Mouse (Mus musculus) testis, adult 2 months (tissue): ENCODE results near the gene Sfswap.

Source experiments
- CTCF ChIP-seq: fragments of 200-500 bp; IDR thresholded peaks from 2 replicates; pipeline ENCODE4 v1.5.1; 2012; ENCODE audit warnings: low read depth, mild to moderate bottlenecking, inconsistent platforms, low read length, moderate library complexity; ENCODE audit not compliant: control insufficient read depth, insufficient read depth, insufficient replicate concordance
- POLR2A ChIP-seq: fragments of 200-500 bp; IDR thresholded peaks from 2 replicates; pipeline ENCODE4 v1.6.1; 2012; ENCODE audit warnings: low read depth, mild to moderate bottlenecking, inconsistent platforms, low read length, moderate library complexity; ENCODE audit not compliant: control insufficient read depth

DNA sequence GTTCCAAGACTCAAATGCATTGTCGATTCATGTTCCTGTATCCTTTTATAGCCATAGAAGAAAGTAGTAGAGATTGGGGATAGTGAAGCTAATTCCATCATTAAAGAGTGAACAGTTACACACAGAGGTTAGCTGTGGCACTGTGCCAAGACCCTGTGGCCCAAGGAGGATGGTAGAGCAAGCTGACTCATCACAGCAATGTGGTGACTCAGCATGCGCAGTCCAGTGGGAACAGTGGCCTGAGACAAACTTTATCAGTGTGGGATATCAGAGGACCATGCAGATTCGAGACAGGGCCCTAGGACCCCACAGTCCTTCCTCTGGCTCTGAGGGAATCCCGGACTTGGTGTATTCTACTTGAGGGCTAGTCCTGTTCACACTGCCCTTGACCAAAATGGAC lies 17.2 kb downstream of the Sfswap start:
- no peak for TF ChIP-seq CTCF
- TF ChIP-seq POLR2A = no peak
